Mouse (Mus musculus): ENCODE data around the gene Il33. TPM values are rescaled to one million over a fixed set of nuclear protein-coding genes. Genes with fewer than 3 reads are reported as not detected.

Il33 gene
- polyA plus RNA-seq, 1 experiment from 2014 or later = 10.5 TPM

- H3K4me2 ChIP-seq (replicated peaks; ENCODE audit: low read depth, low read length) = no peak overlapping the region
- H3K9ac ChIP-seq (replicated peaks; ENCODE audit: low read depth, low read length) = no peak overlapping the region
- no peaks in the 10 kb centered on the region for H3K27me3 ChIP-seq (ENCODE audit: control insufficient read depth, insufficient read depth, low read length)
- H3K4me3 ChIP-seq (ENCODE audit: low read depth, low read length) = no peak overlapping the region
- WGBS = 78% methylated on average over 2 of the region's 2 CpGs
- no peaks in the 10 kb centered on the region for H3K36me3 ChIP-seq (ENCODE audit: control insufficient read depth, insufficient read depth, low read length)
- H3K4me1 ChIP-seq (ENCODE audit: control insufficient read depth, insufficient read depth, low read length) = no peaks in the 10 kb centered on the region
- H3K27ac ChIP-seq (ENCODE audit: low read length) = no peak overlapping the region
- H3K9me3 ChIP-seq (ENCODE audit: control insufficient read depth, low read depth, low read length) = no peaks in the 10 kb centered on the region
- ATAC-seq (ENCODE audit: insufficient number of reproducible peaks, insufficient read depth, low FRiP score, low read depth) = no peak
Observed at GRCm38 (mm10) chr19:29955454-29955853, 30.5 kb downstream of the Il33 start.

- Histone ChIP-seq H3K9me3 (ENCODE audit: control insufficient read depth, low read depth, low read length) (no peaks in the 10 kb centered on the region), H3K9ac (replicated peaks; ENCODE audit: low read depth, low read length) (no peak overlapping the region), H3K36me3 (ENCODE audit: control insufficient read depth, insufficient read depth, low read length) (no peaks in the 10 kb centered on the region), H3K4me3 (ENCODE audit: low read depth, low read length) (no peak overlapping the region), H3K27ac (ENCODE audit: low read length) (no peak overlapping the region), H3K4me2 (replicated peaks; ENCODE audit: low read depth, low read length) (no peak overlapping the region), H3K4me1 (ENCODE audit: control insufficient read depth, insufficient read depth, low read length) (no peaks in the 10 kb centered on the region), H3K27me3 (ENCODE audit: control insufficient read depth, insufficient read depth, low read length) (no peaks in the 10 kb centered on the region)
- ATAC-seq (ENCODE audit: insufficient number of reproducible peaks, insufficient read depth, low FRiP score, low read depth) = no peak
- 85% methylated on average over 4 of the region's 4 CpGs for WGBS
Observed at GRCm38 (mm10) chr19:29960906-29961305, 36.0 kb downstream of the Il33 start.

GRCm38 (mm10) chr19:29961842-29962241 lies 36.9 kb downstream of the Il33 start:
- no peaks in the 10 kb centered on the region for H3K27me3 ChIP-seq (ENCODE audit: control insufficient read depth, insufficient read depth, low read length)
- no peaks in the 10 kb centered on the region for H3K9me3 ChIP-seq (ENCODE audit: control insufficient read depth, low read depth, low read length)
- H3K27ac ChIP-seq (ENCODE audit: low read length) = no peak overlapping the region
- H3K4me3 ChIP-seq (ENCODE audit: low read depth, low read length) = no peak overlapping the region
- H3K36me3 ChIP-seq (ENCODE audit: control insufficient read depth, insufficient read depth, low read length) = no peaks in the 10 kb centered on the region
- no peak overlapping the region for H3K4me2 ChIP-seq (replicated peaks; ENCODE audit: low read depth, low read length)
- no peaks in the 10 kb centered on the region for H3K4me1 ChIP-seq (ENCODE audit: control insufficient read depth, insufficient read depth, low read length)
- WGBS = 78% methylated on average over 6 of the region's 6 CpGs
- no peak overlapping the region for H3K9ac ChIP-seq (replicated peaks; ENCODE audit: low read depth, low read length)
- ATAC-seq (ENCODE audit: insufficient number of reproducible peaks, insufficient read depth, low FRiP score, low read depth) = no peak

DNA sequence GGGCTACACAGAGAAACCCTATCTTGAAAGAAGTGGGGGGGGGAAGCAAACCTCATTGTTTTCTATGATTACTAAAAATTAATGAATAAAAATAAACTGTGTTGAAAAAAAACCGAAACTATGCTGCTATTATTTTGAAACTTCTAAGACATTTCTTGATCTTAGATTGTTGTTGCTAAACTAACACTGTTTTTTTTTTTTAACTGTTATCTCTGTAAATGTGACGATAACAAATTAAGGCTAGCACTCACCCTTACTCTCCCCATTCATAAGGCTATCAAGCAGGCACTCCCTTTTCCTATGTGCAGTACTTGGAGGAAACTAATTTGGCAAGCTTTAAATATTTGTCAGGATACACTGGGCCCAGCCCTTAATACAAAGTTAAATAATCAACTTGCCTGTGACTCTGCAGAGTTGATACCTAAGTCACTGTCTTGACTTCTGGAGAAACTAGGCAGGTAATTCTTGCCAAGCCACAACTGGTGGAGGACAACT lies 38.7 kb downstream of the Il33 start:
- Histone ChIP-seq H3K4me3 (ENCODE audit: low read depth, low read length) (no peak overlapping the region), H3K9me3 (ENCODE audit: control insufficient read depth, low read depth, low read length) (no peaks in the 10 kb centered on the region), H3K4me2 (replicated peaks; ENCODE audit: low read depth, low read length) (no peak overlapping the region), H3K27ac (ENCODE audit: low read length) (no peak overlapping the region), H3K36me3 (ENCODE audit: control insufficient read depth, insufficient read depth, low read length) (no peaks in the 10 kb centered on the region), H3K9ac (replicated peaks; ENCODE audit: low read depth, low read length) (no peak overlapping the region), H3K4me1 (ENCODE audit: control insufficient read depth, insufficient read depth, low read length) (no peaks in the 10 kb centered on the region), H3K27me3 (ENCODE audit: control insufficient read depth, insufficient read depth, low read length) (no peaks in the 10 kb centered on the region)
- WGBS = 61% methylated on average over 2 of the region's 2 CpGs
- no peak for ATAC-seq (ENCODE audit: insufficient number of reproducible peaks, insufficient read depth, low FRiP score, low read depth)

GRCm38 (mm10) chr19:29967960-29968359 lies 43.0 kb downstream of the Il33 start:
- Histone ChIP-seq H3K4me2 (replicated peaks; ENCODE audit: low read depth, low read length) (no peak overlapping the region), H3K27ac (ENCODE audit: low read length) (no peak overlapping the region), H3K9me3 (ENCODE audit: control insufficient read depth, low read depth, low read length) (no peaks in the 10 kb centered on the region), H3K27me3 (ENCODE audit: control insufficient read depth, insufficient read depth, low read length) (no peaks in the 10 kb centered on the region), H3K4me3 (ENCODE audit: low read depth, low read length) (no peak overlapping the region), H3K36me3 (ENCODE audit: control insufficient read depth, insufficient read depth, low read length) (no peaks in the 10 kb centered on the region), H3K9ac (replicated peaks; ENCODE audit: low read depth, low read length) (no peak overlapping the region), H3K4me1 (ENCODE audit: control insufficient read depth, insufficient read depth, low read length) (no peaks in the 10 kb centered on the region)
- no peak for ATAC-seq (ENCODE audit: insufficient number of reproducible peaks, insufficient read depth, low FRiP score, low read depth)
- WGBS = 80% methylated on average over 3 of the region's 3 CpGs

DNA sequence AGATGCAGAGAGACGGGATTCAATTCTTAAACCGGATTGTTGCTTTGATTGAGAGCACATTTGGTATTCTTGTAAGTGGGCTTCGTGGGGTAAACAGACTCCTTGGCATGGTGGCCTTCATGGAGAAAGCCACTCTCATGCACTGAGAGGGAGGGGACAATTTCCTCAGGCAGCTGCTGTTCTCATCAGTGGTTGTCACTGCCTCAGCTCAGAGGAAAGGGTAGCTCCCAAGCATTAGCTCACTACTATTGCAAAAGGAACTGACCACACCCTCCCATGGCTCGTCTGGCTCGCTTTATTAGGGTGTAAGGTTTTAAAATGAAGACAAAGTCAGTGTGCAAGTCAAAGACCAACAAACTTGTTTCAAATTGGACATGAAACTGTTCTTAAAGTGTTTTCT lies 48.5 kb downstream of the Il33 start:
- Histone ChIP-seq H3K9me3 (ENCODE audit: control insufficient read depth, low read depth, low read length) (peaks cover 6% of the 10 kb centered on the region; the same call in 1 of the 2 replicates), H3K9ac (replicated peaks; ENCODE audit: low read depth, low read length) (no peak overlapping the region), H3K4me1 (ENCODE audit: control insufficient read depth, insufficient read depth, low read length) (no peaks in the 10 kb centered on the region), H3K4me2 (replicated peaks; ENCODE audit: low read depth, low read length) (no peak overlapping the region), H3K36me3 (ENCODE audit: control insufficient read depth, insufficient read depth, low read length) (no peaks in the 10 kb centered on the region), H3K27me3 (ENCODE audit: control insufficient read depth, insufficient read depth, low read length) (no peaks in the 10 kb centered on the region), H3K27ac (ENCODE audit: low read length) (no peak overlapping the region), H3K4me3 (ENCODE audit: low read depth, low read length) (no peak overlapping the region)
- ATAC-seq (ENCODE audit: insufficient number of reproducible peaks, insufficient read depth, low FRiP score, low read depth) = no peak
- WGBS = 75% methylated on average over 5 of the region's 5 CpGs

DNA sequence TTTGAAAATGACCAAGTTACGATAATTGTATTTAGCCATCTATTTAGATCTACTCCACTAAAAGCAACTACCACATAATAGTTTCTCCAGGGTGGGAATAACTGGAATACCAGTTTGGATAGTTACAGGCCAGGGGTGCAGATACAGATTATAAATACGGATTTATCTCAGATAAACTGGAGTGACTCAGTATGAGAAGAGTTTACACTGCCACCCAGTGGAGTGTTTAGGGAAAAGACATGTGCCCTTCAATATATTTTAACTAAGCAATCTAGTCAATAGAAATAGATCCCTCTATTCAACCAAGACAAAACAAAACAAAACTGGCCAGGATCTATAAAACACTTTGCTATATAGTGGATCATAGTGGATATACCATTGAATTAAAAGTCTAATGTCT lies 53.9 kb downstream of the Il33 start:
- Histone ChIP-seq H3K9me3 (ENCODE audit: control insufficient read depth, low read depth, low read length) (peaks cover 6% of the 10 kb centered on the region; the same call in 1 of the 2 replicates), H3K4me3 (ENCODE audit: low read depth, low read length) (no peak overlapping the region), H3K9ac (replicated peaks; ENCODE audit: low read depth, low read length) (no peak overlapping the region), H3K4me1 (ENCODE audit: control insufficient read depth, insufficient read depth, low read length) (no peaks in the 10 kb centered on the region), H3K36me3 (ENCODE audit: control insufficient read depth, insufficient read depth, low read length) (no peaks in the 10 kb centered on the region), H3K27ac (ENCODE audit: low read length) (no peak overlapping the region), H3K4me2 (replicated peaks; ENCODE audit: low read depth, low read length) (no peak overlapping the region), H3K27me3 (ENCODE audit: control insufficient read depth, insufficient read depth, low read length) (no peaks in the 10 kb centered on the region)
- WGBS = 56% methylated on average over 2 of the region's 2 CpGs
- ATAC-seq (ENCODE audit: insufficient number of reproducible peaks, insufficient read depth, low FRiP score, low read depth) = no peak

GRCm38 (mm10) chr19:29979452-29980089 lies 54.7 kb downstream of the Il33 start:
- no peak overlapping the region for H3K4me2 ChIP-seq (replicated peaks; ENCODE audit: low read depth, low read length)
- 79% methylated on average over 8 of the region's 8 CpGs for WGBS
- no peak for ATAC-seq (ENCODE audit: insufficient number of reproducible peaks, insufficient read depth, low FRiP score, low read depth)

More at GRCm38 (mm10) chr19:29979452-29980089, 54.7 kb downstream of the Il33 start:
- Histone ChIP-seq H3K4me1 (ENCODE audit: control insufficient read depth, insufficient read depth, low read length) (no peaks in the 10 kb centered on the region), H3K9me3 (ENCODE audit: control insufficient read depth, low read depth, low read length) (peaks cover 6% of the 10 kb centered on the region; the same call in 1 of the 2 replicates), H3K4me3 (ENCODE audit: low read depth, low read length) (no peak overlapping the region), H3K27me3 (ENCODE audit: control insufficient read depth, insufficient read depth, low read length) (no peaks in the 10 kb centered on the region), H3K27ac (ENCODE audit: low read length) (no peak overlapping the region), H3K9ac (replicated peaks; ENCODE audit: low read depth, low read length) (no peak overlapping the region), H3K36me3 (ENCODE audit: control insufficient read depth, insufficient read depth, low read length) (no peaks in the 10 kb centered on the region)
